ENCODE assay signal across 8 mouse cellular contexts in genomic region chr1:176834880-176835279, GRCm38 (mm10). TPM values are rescaled to one million over a fixed set of nuclear protein-coding genes. Genes with fewer than 3 reads are reported as not detected.
DNase-seq lines count a peak whose midpoint lies in the region; ATAC-seq and TF ChIP-seq lines count a peak whose summit lies in the region.

No protein-coding gene starts in this region.

- no peaks in the 10 kb centered on the region for H3K9me3 ChIP-seq in midbrain, embryonic 10.5 days (replicated peaks)
- H3K9me3 ChIP-seq in midbrain, embryonic 16.5 days (replicated peaks; ENCODE audit: control insufficient read depth, low read length, poor library complexity, severe bottlenecking): no peaks in the 10 kb centered on the region
- H3K9me3 ChIP-seq in liver, embryonic 14.5 days (ENCODE audit: control insufficient read depth, low read length): no peaks in the 10 kb centered on the region

- WGBS in midbrain, embryonic 10.5 days: 62% methylated on average over 6 of the region's 6 CpGs
- 46% methylated on average over 6 of the region's 6 CpGs for WGBS in midbrain, embryonic 16.5 days
- 16% methylated on average over 6 of the region's 6 CpGs for WGBS in liver, embryonic 14.5 days (ENCODE audit: insufficient replicate concordance)

- H3K4me2 ChIP-seq in midbrain, embryonic 16.5 days (ENCODE audit: low read length): no peak overlapping the region
- H3K4me2 ChIP-seq in liver, embryonic 14.5 days (ENCODE audit: low read depth): peak overlapping the region; percentile 76

- no peaks in the 10 kb centered on the region for H3K36me3 ChIP-seq in midbrain, embryonic 10.5 days
- no peaks in the 10 kb centered on the region for H3K36me3 ChIP-seq in midbrain, embryonic 16.5 days (ENCODE audit: control insufficient read depth, insufficient read depth, low read length)
- H3K36me3 ChIP-seq in liver, embryonic 14.5 days (replicated peaks; ENCODE audit: control insufficient read depth, insufficient read depth, low read depth): no peaks in the 10 kb centered on the region

- no peak for TF ChIP-seq EP300 in liver, embryonic 14.5 days (IDR thresholded peaks at IDR 0.05; ENCODE audit: low read depth)

- H3K4me3 ChIP-seq in gastrocnemius, adult 2 months: peak overlapping the region; percentile 74
- peak overlapping the region; percentile 58; the same call in 1 of the 2 replicates for H3K4me3 ChIP-seq in midbrain, embryonic 10.5 days
- no peak overlapping the region for H3K4me3 ChIP-seq in midbrain, embryonic 16.5 days (ENCODE audit: low read depth, low read length)
- H3K4me3 ChIP-seq in liver, embryonic 14.5 days (ENCODE audit: insufficient read depth in 1 of 2, low read depth in 2 of 2, low read length in 2 of 2): peak overlapping the region in 1 of 2 experiments; percentile 50; a peak in 2 of 4 replicates

- TF ChIP-seq CTCF in gastrocnemius, adult 2 months (IDR thresholded peaks at IDR 0.05): no peak
- no peak for TF ChIP-seq CTCF in liver, embryonic 14.5 days (IDR thresholded peaks at IDR 0.05; ENCODE audit: low read depth)

- intact Hi-C loops in gastrocnemius, adult 2 months (cut with DNase I): no loop called here

- peaks cover 12% of the 10 kb centered on the region for H3K4me1 ChIP-seq in midbrain, embryonic 10.5 days
- H3K4me1 ChIP-seq in midbrain, embryonic 16.5 days (ENCODE audit: control insufficient read depth, insufficient read depth, low read length): peaks cover 6% of the 10 kb centered on the region
- H3K4me1 ChIP-seq in liver, embryonic 14.5 days (replicated peaks; ENCODE audit: control insufficient read depth in 2 of 2, insufficient read depth in 2 of 2, low read length in 1 of 2): peaks cover 0 to 9% of the 10 kb centered on the region in 2 experiments; a peak in 2 of 4 replicates

- peak overlapping the region; percentile 84 for H3K27ac ChIP-seq in gastrocnemius, adult 2 months
- H3K27ac ChIP-seq in midbrain, embryonic 10.5 days (replicated peaks): no peak overlapping the region
- no peak overlapping the region for H3K27ac ChIP-seq in midbrain, embryonic 16.5 days (ENCODE audit: low read length)
- H3K27ac ChIP-seq in liver, embryonic 14.5 days: no peak overlapping the region

- peak; percentile 77 for DNase-seq in gastrocnemius, adult 2 months
- no peak for DNase-seq in gastrocnemius, postnatal 4 days (ENCODE audit: low spot score in 2 of 2)
- DNase-seq in midbrain, embryonic 10.5 days (ENCODE audit: low spot score): no peak
- no peak for DNase-seq in liver, embryonic 14.5 days (ENCODE audit: low read depth in 3 of 3, low spot score in 3 of 3)
- no peak for DNase-seq in spleen, postnatal 14 days (ENCODE audit: low spot score in 2 of 2)
- DNase-seq in thymus, postnatal 0 days (ENCODE audit: low spot score): no peak
- DNase-seq in ovary, postnatal 10 days (ENCODE audit: low spot score): no peak

- H3K27me3 ChIP-seq in midbrain, embryonic 10.5 days (ENCODE audit: low read depth, poor library complexity, severe bottlenecking): peaks cover 21% of the 10 kb centered on the region
- H3K27me3 ChIP-seq in midbrain, embryonic 16.5 days (ENCODE audit: control insufficient read depth, insufficient read depth, low read depth, low read length): no peaks in the 10 kb centered on the region
- H3K27me3 ChIP-seq in liver, embryonic 14.5 days (ENCODE audit: control insufficient read depth, insufficient read depth, low read length): no peaks in the 10 kb centered on the region

- H3K9ac ChIP-seq in midbrain, embryonic 16.5 days (ENCODE audit: low read depth, low read length): no peak overlapping the region
- H3K9ac ChIP-seq in liver, embryonic 14.5 days (replicated peaks): no peak overlapping the region

- ATAC-seq in midbrain, embryonic 16.5 days: no peak; the same call in 1 of the 2 replicates
- ATAC-seq in liver, embryonic 14.5 days (ENCODE audit: insufficient read depth): peak; percentile 31; the same call in 1 of the 2 replicates

RNA-seq across cellular contexts. Expression of gene Sdccag8, which starts 20.4 kb away (rescaled TPM):
- total RNA-seq in gastrocnemius, adult 2 months (2021): 1 to 10 TPM; 4.0 to 4.9 TPM
- 1 to 10 TPM; 8.3 to 8.4 TPM for total RNA-seq in gastrocnemius, postnatal 4 days (2021)
- 22.8 and 26.5 TPM in 2 replicates for polyA plus RNA-seq in midbrain, embryonic 10.5 days (2016; fragmentation: Nextera tagmentation; extraction: Ambion mirVana)
- polyA plus RNA-seq in midbrain, embryonic 16.5 days (2015; fragmentation: Nextera tagmentation; extraction: Ambion mirVana): 25.6 and 27.4 TPM in 2 replicates
- 1.2 and 2.7 TPM in 2 replicates for polyA plus RNA-seq in liver, embryonic 14.5 days (2012; rRNA removed)
- 4.4 and 5.1 TPM in 2 replicates for polyA plus RNA-seq in liver, embryonic 14.5 days (2014; fragmentation: Nextera tagmentation; extraction: Ambion mirVana)
- 15.8 and 17.7 TPM in 2 replicates for polyA plus RNA-seq in thymus, postnatal 0 days (2015; fragmentation: Nextera tagmentation; extraction: Ambion mirVana)

RNA-seq across cellular contexts. Expression of gene Cep170, which starts 21.0 kb away (rescaled TPM):
- total RNA-seq in gastrocnemius, adult 2 months (2021): 10 to 100 TPM; 14.5 to 16.2 TPM
- total RNA-seq in gastrocnemius, postnatal 4 days (2021): 10 to 100 TPM; 59.8 to 65.1 TPM
- 32.0 and 51.8 TPM in 2 replicates for polyA plus RNA-seq in midbrain, embryonic 10.5 days (2016; fragmentation: Nextera tagmentation; extraction: Ambion mirVana)
- polyA plus RNA-seq in midbrain, embryonic 16.5 days (2015; fragmentation: Nextera tagmentation; extraction: Ambion mirVana): 117 and 133 TPM in 2 replicates
- 4.0 and 5.2 TPM in 2 replicates for polyA plus RNA-seq in liver, embryonic 14.5 days (2012; rRNA removed)
- polyA plus RNA-seq in liver, embryonic 14.5 days (2014; fragmentation: Nextera tagmentation; extraction: Ambion mirVana): 5.5 and 8.9 TPM in 2 replicates
- 15.0 and 16.4 TPM in 2 replicates for polyA plus RNA-seq in thymus, postnatal 0 days (2015; fragmentation: Nextera tagmentation; extraction: Ambion mirVana)
